Mouse (Mus musculus): Measurements from ENCODE around the gene Hivep3. TPM values are rescaled to one million over a fixed set of nuclear protein-coding genes. Genes with fewer than 3 reads are reported as not detected.
A peak's percentile ranks its signal among the peaks of the same experiment; 100 is the strongest.

Hivep3 gene
- polyA plus RNA-seq, 1 experiment: 0.54 TPM

- H3K27me3 ChIP-seq (ENCODE audit: control insufficient read depth, insufficient read depth, insufficient read length): no peaks in the 10 kb centered on the region
- no peak overlapping the region for H3K4me3 ChIP-seq
- no peaks in the 10 kb centered on the region for H3K36me3 ChIP-seq (ENCODE audit: control insufficient read depth, insufficient read depth)
- H3K4me2 ChIP-seq (ENCODE audit: low read depth): peak overlapping the region; percentile 57
- peak; percentile 99 for TF ChIP-seq SRF (IDR thresholded peaks at IDR 0.05; ENCODE audit: control insufficient read depth, insufficient read length, low read depth)
- peak in 2 of 3 experiments; percentile 92 to 93 for TF ChIP-seq MYOG (IDR thresholded peaks at IDR 0.05; ENCODE audit: control insufficient read depth in 1 of 3, insufficient read depth in 1 of 3, insufficient read length in 2 of 3, low read depth in 2 of 3)
- TF ChIP-seq CEBPB (IDR thresholded peaks at IDR 0.05; ENCODE audit: insufficient read depth, poor library complexity, severe bottlenecking): no peak
- peak; percentile 69 for TF ChIP-seq MAX (IDR thresholded peaks at IDR 0.05; ENCODE audit: low read depth)
- no peak for TF ChIP-seq TCF12 (IDR thresholded peaks at IDR 0.05; ENCODE audit: insufficient read depth, poor library complexity, severe bottlenecking)
- TF ChIP-seq MYOD1 (IDR thresholded peaks at IDR 0.05; ENCODE audit: control insufficient read depth in 1 of 3, insufficient read length in 2 of 3, low read depth in 2 of 3): peak in 2 of 3 experiments; percentile 80 to 92
- peak; percentile 46 for TF ChIP-seq TCF3 (IDR thresholded peaks at IDR 0.05; ENCODE audit: insufficient read length, low read depth)
- no peak for TF ChIP-seq POLR2A (IDR thresholded peaks at IDR 0.05; ENCODE audit: insufficient read length, low read depth)
- no peak for TF ChIP-seq REST (IDR thresholded peaks at IDR 0.05; ENCODE audit: insufficient read depth, insufficient read length)
- TF ChIP-seq POLR2AphosphoS2 (IDR thresholded peaks at IDR 0.05; ENCODE audit: insufficient read length, low read depth): no peak
- TF ChIP-seq E2F4 (IDR thresholded peaks at IDR 0.05; ENCODE audit: insufficient read depth): no peak
- no peak for TF ChIP-seq USF1 (IDR thresholded peaks at IDR 0.05; ENCODE audit: low read depth)
- H3K79me2 ChIP-seq (ENCODE audit: control insufficient read depth, insufficient read depth): no peaks in the 10 kb centered on the region
- H3ac ChIP-seq (ENCODE audit: control insufficient read depth, insufficient read length): no peak overlapping the region
Measured at GRCm38 (mm10) chr4:120148291-120149141, 414.9 kb downstream of the Hivep3 start.

GRCm38 (mm10) chr4:120149142-120149524 lies 415.5 kb downstream of the Hivep3 start:
- peak overlapping the region; percentile 57 for H3K4me2 ChIP-seq (ENCODE audit: low read depth)
- no peak for TF ChIP-seq SRF (IDR thresholded peaks at IDR 0.05; ENCODE audit: control insufficient read depth, insufficient read length, low read depth)
- no peak for TF ChIP-seq POLR2A (IDR thresholded peaks at IDR 0.05; ENCODE audit: insufficient read length, low read depth)
- peak in 1 of 3 experiments; percentile 11 for TF ChIP-seq MYOG (IDR thresholded peaks at IDR 0.05; ENCODE audit: control insufficient read depth in 1 of 3, insufficient read depth in 1 of 3, insufficient read length in 2 of 3, low read depth in 2 of 3)
- no peak for TF ChIP-seq USF1 (IDR thresholded peaks at IDR 0.05; ENCODE audit: low read depth)
- TF ChIP-seq MYOD1 (IDR thresholded peaks at IDR 0.05; ENCODE audit: control insufficient read depth in 1 of 3, insufficient read length in 2 of 3, low read depth in 2 of 3): peak in 2 of 3 experiments; percentile 30 to 61
- no peak for TF ChIP-seq TCF3 (IDR thresholded peaks at IDR 0.05; ENCODE audit: insufficient read length, low read depth)
- TF ChIP-seq E2F4 (IDR thresholded peaks at IDR 0.05; ENCODE audit: insufficient read depth): no peak
- H3K4me3 ChIP-seq: no peak overlapping the region
- H3K27me3 ChIP-seq (ENCODE audit: control insufficient read depth, insufficient read depth, insufficient read length): no peaks in the 10 kb centered on the region
- no peaks in the 10 kb centered on the region for H3K36me3 ChIP-seq (ENCODE audit: control insufficient read depth, insufficient read depth)
- no peaks in the 10 kb centered on the region for H3K79me2 ChIP-seq (ENCODE audit: control insufficient read depth, insufficient read depth)
- no peak overlapping the region for H3ac ChIP-seq (ENCODE audit: control insufficient read depth, insufficient read length)

- no peak overlapping the region for H3ac ChIP-seq (ENCODE audit: control insufficient read depth, insufficient read length)
- H3K79me2 ChIP-seq (ENCODE audit: control insufficient read depth, insufficient read depth): no peaks in the 10 kb centered on the region
- no peaks in the 10 kb centered on the region for H3K36me3 ChIP-seq (ENCODE audit: control insufficient read depth, insufficient read depth)
- H3K27me3 ChIP-seq (ENCODE audit: control insufficient read depth, insufficient read depth, insufficient read length): no peaks in the 10 kb centered on the region
- no peak overlapping the region for H3K4me3 ChIP-seq
- H3K4me2 ChIP-seq (ENCODE audit: low read depth): peak overlapping the region; percentile 47
- TF ChIP-seq REST (IDR thresholded peaks at IDR 0.05; ENCODE audit: insufficient read depth, insufficient read length) (no peak), TCF3 (IDR thresholded peaks at IDR 0.05; ENCODE audit: insufficient read length, low read depth) (peak; percentile 3), CEBPB (IDR thresholded peaks at IDR 0.05; ENCODE audit: insufficient read depth, poor library complexity, severe bottlenecking) (no peak), USF1 (IDR thresholded peaks at IDR 0.05; ENCODE audit: low read depth) (no peak), POLR2A (IDR thresholded peaks at IDR 0.05; ENCODE audit: insufficient read length, low read depth) (no peak), SRF (IDR thresholded peaks at IDR 0.05; ENCODE audit: control insufficient read depth, insufficient read length, low read depth) (no peak), MYOG (IDR thresholded peaks at IDR 0.05; ENCODE audit: control insufficient read depth in 1 of 3, insufficient read depth in 1 of 3, insufficient read length in 2 of 3, low read depth in 2 of 3) (peak; percentile 47 to 78 (median 70)), MYOD1 (IDR thresholded peaks at IDR 0.05; ENCODE audit: control insufficient read depth in 1 of 3, insufficient read length in 2 of 3, low read depth in 2 of 3) (peak in 2 of 3 experiments; percentile 47 to 86), TCF12 (IDR thresholded peaks at IDR 0.05; ENCODE audit: insufficient read depth, poor library complexity, severe bottlenecking) (peak; percentile 67), POLR2AphosphoS2 (IDR thresholded peaks at IDR 0.05; ENCODE audit: insufficient read length, low read depth) (no peak), MAX (IDR thresholded peaks at IDR 0.05; ENCODE audit: low read depth) (no peak), E2F4 (IDR thresholded peaks at IDR 0.05; ENCODE audit: insufficient read depth) (no peak)
Measured at GRCm38 (mm10) chr4:120150345-120150920, 416.8 kb downstream of the Hivep3 start.

GRCm38 (mm10) chr4:120151906-120152305 lies 418.3 kb downstream of the Hivep3 start:
- no peaks in the 10 kb centered on the region for H3K27me3 ChIP-seq (ENCODE audit: control insufficient read depth, insufficient read depth, insufficient read length)
- H3K4me2 ChIP-seq (ENCODE audit: low read depth): no peak overlapping the region
- TF ChIP-seq MAX (IDR thresholded peaks at IDR 0.05; ENCODE audit: low read depth) (no peak), CEBPB (IDR thresholded peaks at IDR 0.05; ENCODE audit: insufficient read depth, poor library complexity, severe bottlenecking) (no peak), POLR2A (IDR thresholded peaks at IDR 0.05; ENCODE audit: insufficient read length, low read depth) (no peak), REST (IDR thresholded peaks at IDR 0.05; ENCODE audit: insufficient read depth, insufficient read length) (no peak), POLR2AphosphoS2 (IDR thresholded peaks at IDR 0.05; ENCODE audit: insufficient read length, low read depth) (no peak), MYOG (IDR thresholded peaks at IDR 0.05; ENCODE audit: control insufficient read depth in 1 of 3, insufficient read depth in 1 of 3, insufficient read length in 2 of 3, low read depth in 2 of 3) (no peak), MYOD1 (IDR thresholded peaks at IDR 0.05; ENCODE audit: control insufficient read depth in 1 of 3, insufficient read length in 2 of 3, low read depth in 2 of 3) (no peak), E2F4 (IDR thresholded peaks at IDR 0.05; ENCODE audit: insufficient read depth) (no peak), SRF (IDR thresholded peaks at IDR 0.05; ENCODE audit: control insufficient read depth, insufficient read length, low read depth) (no peak), USF1 (IDR thresholded peaks at IDR 0.05; ENCODE audit: low read depth) (no peak), TCF3 (IDR thresholded peaks at IDR 0.05; ENCODE audit: insufficient read length, low read depth) (no peak), TCF12 (IDR thresholded peaks at IDR 0.05; ENCODE audit: insufficient read depth, poor library complexity, severe bottlenecking) (no peak)
- no peaks in the 10 kb centered on the region for H3K79me2 ChIP-seq (ENCODE audit: control insufficient read depth, insufficient read depth)
- H3K36me3 ChIP-seq (ENCODE audit: control insufficient read depth, insufficient read depth): no peaks in the 10 kb centered on the region
- H3ac ChIP-seq (ENCODE audit: control insufficient read depth, insufficient read length): no peak overlapping the region
- no peak overlapping the region for H3K4me3 ChIP-seq

Data from myocyte (in vitro differentiated cells).